Mouse (Mus musculus) B cell, adult 67 days (primary cell): ENCODE measurements around the gene Gm3286. TPM values are rescaled to one million over a fixed set of nuclear protein-coding genes. Genes with fewer than 3 reads are reported as not detected.

Source experiments
- total RNA-seq, 2 experiments: library from RNA; stranded (reverse); gene quantifications; 4 replicates each; pipeline ENCODE4 v1.2.4; 2023

Gm3286 gene
- not detected for total RNA-seq

GRCm38 (mm10) chr5:95510458-95510857 lies at the start of gene Gm3286:
Gm3286 (plus strand) TSS chr5:95510758.

Other genes with a start within 250 kb of the Gm3286 start
- not detected for gene Gm10424, start 238.0 kb upstream of the Gm3286 start, total RNA-seq
- not detected for gene Gm3259, start 204.8 kb upstream of the Gm3286 start, total RNA-seq
- not detected for gene D5Ertd577e, start 54.0 kb upstream of the Gm3286 start, total RNA-seq
- not detected for gene Gm7971, start 84.1 kb downstream of the Gm3286 start, total RNA-seq
- not detected for gene Gm7978, start 225.4 kb downstream of the Gm3286 start, total RNA-seq
- gene Gm7982, start 231.3 kb downstream of the Gm3286 start, total RNA-seq = not detected